Mouse (Mus musculus) lung, postnatal 36 days (tissue): ENCODE results near the gene Glrx5.

ENCODE experiments used
- DNase-seq: peaks from one replicate; pipeline ENCODE4 v3.0.0; 2022; ENCODE audit warnings: mixed read lengths

Gene Glrx5

DNA sequence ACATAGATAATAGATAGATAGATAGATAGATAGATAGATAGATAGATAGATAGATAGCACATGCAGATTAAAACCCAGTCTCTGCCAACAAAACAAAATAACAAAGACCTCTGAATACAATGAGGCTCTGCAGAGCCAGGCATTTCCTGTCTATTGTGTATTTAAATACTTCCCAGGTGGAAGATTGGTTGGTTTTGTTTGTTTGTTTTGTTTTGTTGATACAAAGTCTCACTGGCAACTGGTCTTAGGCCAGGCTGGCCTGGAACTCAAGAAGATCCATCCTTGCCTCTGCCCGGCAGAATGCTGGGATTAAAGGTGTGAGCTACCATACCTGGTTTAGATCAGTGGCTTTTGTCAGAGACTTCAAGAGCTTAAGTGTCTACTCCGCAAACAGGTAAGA lies 44.7 kb downstream of the Glrx5 start:
- no peak for DNase-seq

DNA sequence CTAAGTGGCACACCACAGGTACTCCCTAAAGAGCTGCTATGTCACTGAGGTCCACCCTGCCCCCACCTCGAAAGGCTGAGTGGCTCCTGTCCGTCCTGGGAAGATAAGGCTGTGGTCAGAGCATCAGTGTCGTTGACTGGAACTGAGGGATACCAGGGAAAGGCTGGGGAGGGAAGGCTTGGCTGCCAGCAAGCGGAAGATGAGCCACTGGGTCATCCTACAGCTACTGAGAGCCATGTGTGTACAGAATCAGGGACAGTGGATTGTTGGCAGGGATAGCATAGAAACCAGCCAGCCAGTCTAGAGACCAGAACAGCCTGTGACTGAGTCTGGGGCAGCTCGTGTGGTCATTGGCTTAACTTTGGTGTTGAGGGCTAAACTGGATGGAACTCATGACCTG lies 51.7 kb downstream of the Glrx5 start:
- no peak for DNase-seq

DNA sequence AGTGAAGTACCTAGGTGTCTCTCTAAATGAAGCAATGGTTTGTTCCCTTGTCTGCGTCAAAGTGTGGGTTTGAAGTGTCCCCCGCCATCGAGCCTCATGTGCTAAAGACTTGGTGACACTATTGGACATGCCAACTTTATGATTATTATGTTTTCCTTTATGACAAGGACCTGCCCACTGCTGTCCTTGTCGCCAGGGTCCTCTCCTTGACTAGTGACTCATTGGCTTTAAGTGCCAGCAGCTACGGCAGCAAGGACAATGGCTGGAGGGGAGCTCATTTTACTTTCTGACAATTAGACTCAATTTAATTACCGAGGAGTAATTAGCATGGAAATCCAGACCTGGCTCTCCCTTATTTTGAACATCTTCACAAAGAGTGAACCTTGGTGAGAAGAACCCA lies 52.3 kb downstream of the Glrx5 start:
- DNase-seq = no peak

DNA sequence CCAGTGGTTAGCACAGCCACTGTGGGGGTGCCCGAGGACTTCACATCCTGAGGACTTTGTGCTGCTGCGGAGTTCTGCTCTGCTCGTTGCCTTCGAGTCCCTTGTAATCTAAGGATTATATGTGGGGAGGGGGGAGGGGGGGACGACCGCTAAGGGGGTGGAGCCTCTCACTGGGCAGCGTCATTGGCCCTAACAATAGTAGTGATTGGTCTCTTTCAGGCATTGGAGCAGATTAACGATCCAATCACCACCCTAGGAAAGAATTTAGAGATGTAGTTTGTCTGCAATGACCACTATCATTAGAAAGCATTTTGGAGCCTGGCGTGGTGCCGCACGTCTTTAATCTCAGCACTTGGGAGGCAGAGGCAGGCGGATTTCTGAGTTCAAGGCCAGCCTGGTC lies 52.8 kb downstream of the Glrx5 start:
- no peak for DNase-seq

DNA sequence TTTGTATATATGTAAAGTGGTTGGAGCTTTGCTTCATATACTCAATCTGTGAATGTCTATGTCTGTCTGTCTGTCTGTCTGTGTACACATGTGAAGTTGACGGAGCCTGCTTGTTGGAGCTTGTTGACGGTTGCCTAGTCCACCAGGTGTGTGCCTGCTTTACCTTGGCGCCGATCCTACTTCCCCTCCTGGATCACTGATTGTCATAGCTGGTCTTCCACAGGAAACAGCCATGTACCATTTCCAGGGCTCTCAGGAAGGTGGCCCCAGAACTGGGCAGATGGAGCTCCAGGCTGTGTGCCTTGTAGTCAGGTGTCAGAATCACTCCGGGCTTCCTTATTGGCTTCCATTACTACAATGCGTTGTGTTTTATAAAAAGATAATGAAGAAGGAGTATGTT lies 54.3 kb downstream of the Glrx5 start:
- DNase-seq = no peak

DNA sequence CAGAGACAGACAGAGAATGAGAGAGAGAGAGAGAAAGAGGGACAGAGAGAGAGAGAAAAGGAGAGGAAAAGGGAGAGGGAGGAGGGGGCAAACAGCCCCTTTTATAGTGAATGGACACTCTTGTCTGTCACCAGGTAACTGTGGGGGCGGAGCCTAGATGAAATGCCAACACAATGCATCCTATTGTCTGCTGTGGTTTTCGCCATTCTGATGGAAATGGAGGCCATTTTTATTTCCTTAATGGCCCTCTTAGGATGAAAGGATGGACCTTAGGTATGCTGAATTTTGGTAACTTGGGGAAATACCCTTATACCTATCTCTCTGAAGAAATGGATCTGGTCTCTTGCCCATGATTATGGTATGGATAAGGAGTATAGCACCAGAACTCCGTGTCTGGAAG lies 54.9 kb downstream of the Glrx5 start:
- DNase-seq = no peak

DNA sequence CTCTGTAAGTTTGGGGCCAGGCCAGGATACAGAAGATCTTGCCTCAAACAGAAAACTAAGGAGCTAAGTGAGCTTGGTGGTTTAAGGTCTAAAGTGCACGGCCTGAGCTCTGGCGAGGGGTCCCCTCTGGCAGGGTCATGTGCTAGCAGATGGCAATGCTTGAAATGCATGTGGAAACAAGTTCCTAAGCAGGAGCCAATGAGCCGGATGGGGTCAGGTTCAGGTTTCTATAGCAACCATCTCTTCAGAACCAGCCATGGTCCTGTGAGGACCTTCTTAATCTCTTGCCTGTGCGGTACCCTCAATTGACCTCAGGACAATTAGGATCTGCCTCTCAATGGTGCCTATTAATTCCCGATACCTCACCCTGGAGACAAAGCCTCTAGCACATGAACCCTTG lies 56.7 kb downstream of the Glrx5 start:
- DNase-seq = no peak

DNA sequence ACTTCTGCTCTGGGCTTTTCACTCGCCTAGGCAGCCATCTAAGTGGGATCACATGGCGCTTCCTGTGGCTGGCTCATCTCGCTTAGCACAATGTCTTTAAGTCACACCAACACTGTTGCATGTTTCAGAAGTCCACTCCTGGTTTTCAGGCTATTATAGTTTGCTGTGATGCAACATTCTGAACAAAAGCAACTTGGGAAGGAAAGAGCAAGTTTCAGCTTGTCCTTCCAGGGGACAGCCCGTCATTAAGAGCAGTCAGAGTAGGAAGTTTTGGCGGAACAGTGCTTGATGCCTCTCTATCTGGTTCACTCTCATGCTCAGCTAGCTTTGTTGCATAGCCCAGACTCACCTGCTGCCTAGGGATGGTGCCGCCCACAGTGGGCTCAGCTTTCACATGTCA lies 59.1 kb downstream of the Glrx5 start:
- DNase-seq = no peak
